Comparison of ENCODE assay signal across 19 mouse cellular contexts in the genomic region with DNA sequence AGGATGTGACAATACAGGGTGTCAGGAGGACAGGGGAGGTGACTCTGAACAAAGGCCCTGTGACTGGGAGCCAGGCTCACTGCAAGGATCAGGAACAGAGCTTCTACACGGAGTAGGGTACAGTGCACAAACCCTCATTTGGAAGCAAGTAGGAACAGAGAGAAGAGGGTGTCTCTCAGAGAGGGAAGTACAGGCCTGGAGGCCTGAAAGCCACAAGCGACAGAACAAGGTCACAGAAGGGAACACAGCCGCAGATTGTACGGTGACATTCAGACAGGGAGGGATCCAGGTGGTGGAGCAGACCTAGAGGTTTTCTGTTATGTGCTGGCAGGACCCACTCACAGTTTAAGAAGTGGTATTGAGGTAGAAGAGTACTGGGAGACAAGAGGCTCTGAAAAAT. TPM values are rescaled to one million over a fixed set of nuclear protein-coding genes. Genes with fewer than 3 reads are reported as not detected.
DNase-seq lines count a peak whose midpoint lies in the region; ATAC-seq and TF ChIP-seq lines count a peak whose summit lies in the region.
"Had no signal": no experiment of that assay in that cellular context is flagged by ENCODE, and none has a peak within 500 bp of the region (broad histone marks: within the 10 kb centered on the region; RNA-seq: fewer than 3 reads in every experiment).

No protein-coding gene starts in this region.

- H3K4me2 ChIP-seq in liver, embryonic 11.5 days: no peak overlapping the region
- no peak overlapping the region for H3K4me2 ChIP-seq in hindbrain, embryonic 14.5 days (replicated peaks)
- H3K4me2 ChIP-seq: embryonic facial prominence, embryonic 13.5 days; forebrain, embryonic 12.5 days had no signal

- H3K9me3 ChIP-seq in liver, embryonic 11.5 days (ENCODE audit: control insufficient read depth, low read length): no peaks in the 10 kb centered on the region
- H3K9me3 ChIP-seq in hindbrain, embryonic 14.5 days (ENCODE audit: control insufficient read depth, low read length): no peaks in the 10 kb centered on the region
- H3K9me3 ChIP-seq: embryonic facial prominence, embryonic 13.5 days; forebrain, embryonic 12.5 days; G1E; heart, embryonic 10.5 days had no signal

- H3K27me3 ChIP-seq in liver, adult 2 months (ENCODE audit: control insufficient read depth, insufficient read depth, low read length): no peaks in the 10 kb centered on the region
- no peaks in the 10 kb centered on the region for H3K27me3 ChIP-seq in liver, embryonic 11.5 days (replicated peaks; ENCODE audit: control insufficient read depth, insufficient read depth, low read length)
- no peaks in the 10 kb centered on the region for H3K27me3 ChIP-seq in hindbrain, embryonic 14.5 days (ENCODE audit: control insufficient read depth, insufficient read depth, low read length)
- H3K27me3 ChIP-seq: embryonic facial prominence, embryonic 13.5 days; forebrain, embryonic 12.5 days had no signal

- no peak overlapping the region for H3K4me3 ChIP-seq in liver, adult 2 months (ENCODE audit: insufficient read depth, low read depth, low read length)
- H3K4me3 ChIP-seq in liver, embryonic 11.5 days (ENCODE audit: low read depth, low read length): no peak overlapping the region
- H3K4me3 ChIP-seq in hindbrain, embryonic 14.5 days (replicated peaks; ENCODE audit: low read length): no peak overlapping the region
- H3K4me3 ChIP-seq: embryonic facial prominence, embryonic 13.5 days; forebrain, embryonic 12.5 days; heart, embryonic 10.5 days had no signal

- TF ChIP-seq POLR2A in liver, adult 2 months (IDR thresholded peaks at IDR 0.05; ENCODE audit: extremely low read depth, insufficient read depth, low read length): no peak

- peak overlapping the region; percentile 62 for H3K27ac ChIP-seq in liver, adult 2 months (replicated peaks; ENCODE audit: insufficient read depth, low read depth, low read length)
- H3K27ac ChIP-seq in liver, embryonic 11.5 days (ENCODE audit: low read depth, low read length): no peak overlapping the region
- no peak overlapping the region for H3K27ac ChIP-seq in hindbrain, embryonic 14.5 days
- H3K27ac ChIP-seq: embryonic facial prominence, embryonic 13.5 days; forebrain, embryonic 12.5 days; heart, embryonic 10.5 days had no signal

- peaks cover 18% of the 10 kb centered on the region for H3K4me1 ChIP-seq in liver, adult 2 months (ENCODE audit: control insufficient read depth, insufficient read depth, low read length)
- no peaks in the 10 kb centered on the region for H3K4me1 ChIP-seq in liver, embryonic 11.5 days (replicated peaks; ENCODE audit: control insufficient read depth, insufficient read depth, low read length)
- no peaks in the 10 kb centered on the region for H3K4me1 ChIP-seq in hindbrain, embryonic 14.5 days (replicated peaks; ENCODE audit: control insufficient read depth, insufficient read depth, low read length)
- H3K4me1 ChIP-seq: forebrain, embryonic 12.5 days had no signal

- H3K79me2 ChIP-seq in liver, adult 2 months (ENCODE audit: control insufficient read depth, insufficient read depth, low read length): no peaks in the 10 kb centered on the region

- no peak overlapping the region for H3K9ac ChIP-seq in liver, adult 2 months (ENCODE audit: low read depth, low read length)
- no peak overlapping the region for H3K9ac ChIP-seq in liver, embryonic 11.5 days (ENCODE audit: low read depth, low read length)
- H3K9ac ChIP-seq in hindbrain, embryonic 14.5 days: no peak overlapping the region
- H3K9ac ChIP-seq: embryonic facial prominence, embryonic 13.5 days; forebrain, embryonic 12.5 days; forebrain, postnatal 0 days had no signal

- ATAC-seq in liver, embryonic 11.5 days (replicated peaks; ENCODE audit: low FRiP score): no peak
- peak; percentile 59; the same call in 1 of the 2 replicates for ATAC-seq in megakaryocyte progenitor cell, adult 5-6 weeks (replicated peaks; ENCODE audit: poor library complexity)
- ATAC-seq in hindbrain, embryonic 14.5 days (ENCODE audit: low FRiP score): no peak
- ATAC-seq: CD4-positive, CD25-positive, alpha-beta regulatory T cell, adult 4 months; forebrain, postnatal 0 days; hindbrain, embryonic 16.5 days had no signal

- peak; percentile 43 to 60 for DNase-seq in adrenal gland, adult (ENCODE audit: inconsistent age in 2 of 2, low spot score in 1 of 2)
- DNase-seq in adrenal gland, adult 2 months: no peak
- DNase-seq in liver, adult 2 months (ENCODE audit: extremely low read depth, low read depth, low spot score): no peak
- DNase-seq in liver, embryonic 11.5 days (ENCODE audit: low spot score): no peak
- DNase-seq in thymus, postnatal 0 days (ENCODE audit: low spot score): peak; percentile 9
- no peak for DNase-seq in thymus, postnatal 10 days (ENCODE audit: low spot score in 2 of 2)
- no peak for DNase-seq in hindbrain, embryonic 14.5 days (ENCODE audit: low spot score)
- DNase-seq: B cell, adult 2 months; cerebellum, adult 8-10 months; cerebellum, postnatal 25 days; forebrain, postnatal 0 days; heart, adult 18-20 months had no signal

- 64% methylated on average over 4 of the region's 4 CpGs for WGBS in liver, adult 2 months
- WGBS in liver, embryonic 11.5 days: 64% methylated on average over 4 of the region's 4 CpGs
- 87% methylated on average over 4 of the region's 4 CpGs for WGBS in hindbrain, embryonic 14.5 days

- TF ChIP-seq CTCF in liver, adult 2 months (IDR thresholded peaks at IDR 0.05; ENCODE audit: low read depth, low read length): no peak

- no peaks in the 10 kb centered on the region for H3K36me3 ChIP-seq in liver, adult 2 months (ENCODE audit: control insufficient read depth, insufficient read depth, low read length)
- no peaks in the 10 kb centered on the region for H3K36me3 ChIP-seq in liver, embryonic 11.5 days (ENCODE audit: control insufficient read depth, insufficient read depth, low read length)
- no peaks in the 10 kb centered on the region for H3K36me3 ChIP-seq in hindbrain, embryonic 14.5 days (replicated peaks; ENCODE audit: control insufficient read depth, insufficient read depth)
- H3K36me3 ChIP-seq: embryonic facial prominence, embryonic 13.5 days; forebrain, embryonic 12.5 days; G1E; heart, embryonic 10.5 days had no signal

RNA-seq across cellular contexts. Expression of a gene that starts 17.2 kb away (rescaled TPM):
- total RNA-seq in adrenal gland, adult 2 months (2021): 10 to 100 TPM; 27.2 to 33.8 TPM
- polyA plus RNA-seq in adrenal gland, adult 2 months (2012; rRNA removed): 6.3 and 9.1 TPM in 2 replicates
- total RNA-seq in liver, adult 2 months (2014; rRNA removed): 9.2 and 9.4 TPM in 2 replicates
- 3.2 and 4.2 TPM in 2 replicates for polyA plus RNA-seq in liver, adult 2 months (2012; rRNA removed)
- polyA plus RNA-seq in liver, embryonic 11.5 days (2014; fragmentation: Nextera tagmentation; extraction: Ambion mirVana): 12.1 and 14.8 TPM in 2 replicates
- 12.0 and 14.4 TPM in 2 replicates for polyA plus RNA-seq in thymus, postnatal 0 days (2015; fragmentation: Nextera tagmentation; extraction: Ambion mirVana)
- 11.5 and 11.7 TPM in 2 replicates for total RNA-seq in megakaryocyte progenitor cell, adult 5-6 weeks (2015)
- total RNA-seq in megakaryocyte progenitor cell, adult 5-6 weeks (2017): 2.7 and 3.9 TPM in 2 replicates
- 14.6 and 15.4 TPM in 2 replicates for polyA plus RNA-seq in hindbrain, embryonic 14.5 days (2014; fragmentation: Nextera tagmentation; extraction: Ambion mirVana)

Comparison
In these comparisons a context has a peak if more than half of its experiments do, and no peak if none do; other contexts are left out.
1. DNase-seq: peak in adrenal gland, adult (2 of 2) and thymus, postnatal 0 days (single experiment); none in adrenal gland, adult 2 months (single experiment), liver, adult 2 months (single experiment), liver, embryonic 11.5 days (single experiment), thymus, postnatal 10 days (0 of 2) and hindbrain, embryonic 14.5 days (single experiment).